Mouse (Mus musculus) megakaryocyte, embryonic 14.5 days (primary cell): ENCODE results near the gene Krt10.

ENCODE experiments used
- FLI1 ChIP-seq: IDR thresholded peaks from 2 replicates; pipeline ENCODE4 v1.6.1; 2012; ENCODE audit warnings: low read length, inconsistent platforms, mixed read lengths
- GATA1 ChIP-seq: IDR thresholded peaks from 3 replicates; pipeline ENCODE4 v1.6.1; 2012; ENCODE audit warnings: mixed read lengths, low read length, inconsistent platforms, borderline replicate concordance

DNA sequence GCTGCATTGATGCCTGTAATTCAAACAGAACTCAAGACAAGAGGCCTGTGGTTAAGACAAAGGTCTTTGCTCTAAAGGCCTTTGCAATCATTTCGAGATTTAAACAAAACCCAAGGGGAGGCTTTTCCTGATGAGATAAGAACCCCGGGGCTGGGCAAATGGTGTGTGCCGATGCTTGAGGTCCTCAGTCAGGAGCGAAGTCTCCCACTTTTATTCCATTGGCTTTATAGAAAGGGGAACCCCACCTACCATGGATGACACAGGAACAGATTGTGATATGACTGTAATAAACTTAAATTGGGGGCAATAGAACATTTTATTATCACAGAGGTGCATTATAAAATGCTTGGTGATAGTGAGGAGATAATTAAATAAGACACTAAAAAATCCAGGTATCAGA, 47.5 kb upstream of the Krt10 start:
- TF ChIP-seq GATA1 (no peak), FLI1 (no peak)
